ENCODE assay signal across 23 mouse cellular contexts in the genomic region with DNA sequence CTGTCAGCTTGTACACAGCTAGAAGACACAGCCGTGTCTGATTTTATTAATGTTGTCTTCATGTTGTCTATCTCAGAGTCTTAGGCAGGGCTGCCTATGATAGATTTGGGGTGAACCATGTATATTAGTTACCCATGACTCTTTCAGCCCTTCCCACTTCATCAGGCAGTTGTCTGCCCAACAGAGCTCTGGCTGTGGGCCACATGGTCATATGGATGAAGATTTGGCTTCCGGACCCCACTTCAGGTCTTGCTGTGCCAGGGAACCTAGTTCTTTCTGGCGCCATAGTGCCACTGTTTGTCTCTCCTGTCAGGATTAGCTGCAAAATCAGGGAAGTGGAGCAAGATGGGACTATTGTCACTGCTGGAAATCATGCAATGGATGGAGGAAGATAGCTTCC.
DNase-seq lines count a peak whose midpoint lies in the region; TF ChIP-seq lines count a peak whose summit lies in the region.
"Had no signal": no experiment of that assay in that cellular context is flagged by ENCODE, and none has a peak within 500 bp of the region (broad histone marks: within the 10 kb centered on the region; RNA-seq: fewer than 3 reads in every experiment).

No protein-coding gene starts in this region.

- H3K27ac ChIP-seq in cerebellum, adult 2 months (ENCODE audit: insufficient read depth, low read length) = no peak overlapping the region
- no peak overlapping the region for H3K27ac ChIP-seq in heart, adult 2 months
- H3K27ac ChIP-seq: embryonic facial prominence, embryonic 12.5 days; embryonic facial prominence, embryonic 15.5 days; gastrocnemius, adult 2 months; hindbrain, embryonic 10.5 days; hindbrain, embryonic 15.5 days; kidney, embryonic 15.5 days had no signal

- H3K79me2 ChIP-seq in heart, adult 2 months (replicated peaks; ENCODE audit: control insufficient read depth, insufficient read depth, low read length) = no peaks in the 10 kb centered on the region

- H3K9ac ChIP-seq in heart, adult 2 months (ENCODE audit: low read depth, low read length) = no peak overlapping the region
- H3K9ac ChIP-seq: embryonic facial prominence, embryonic 12.5 days; embryonic facial prominence, embryonic 15.5 days; forebrain, postnatal 0 days; hindbrain, embryonic 15.5 days; kidney, embryonic 15.5 days had no signal

- DNase-seq in cerebellum, adult 2 months = peak; percentile 12 to 33
- no peak for DNase-seq in cerebellum, adult 11 months
- DNase-seq in heart, adult 11 months = peak; percentile 36
- DNase-seq in heart, adult 2 months = no peak
- DNase-seq in cerebellum, postnatal 10 days = peak; percentile 78 to 87
- DNase-seq in cerebellum, postnatal 25 days = peak; percentile 43 to 60
- no peak for DNase-seq in heart, postnatal 25 days (ENCODE audit: low spot score)
- DNase-seq: adrenal gland, adult 2 months; adrenal gland, postnatal 14 days; B cell, adult 2 months; forebrain, postnatal 0 days; gastrocnemius, adult 2 months; gastrocnemius, postnatal 25 days; heart, postnatal 36 days; kidney, adult 8-10 months had no signal

- no peaks in the 10 kb centered on the region for H3K36me3 ChIP-seq in heart, adult 2 months (ENCODE audit: control insufficient read depth, insufficient read depth, low read length)
- H3K36me3 ChIP-seq: embryonic facial prominence, embryonic 12.5 days; embryonic facial prominence, embryonic 15.5 days; G1E; hindbrain, embryonic 10.5 days; hindbrain, embryonic 15.5 days; kidney, embryonic 15.5 days had no signal

- 0 out of 2 replicates have a peak, but pooled peaks cover 2% of the 10 kb centered on the region for H3K4me1 ChIP-seq in cerebellum, adult 2 months (ENCODE audit: control insufficient read depth, insufficient read depth, low read length)
- no peaks in the 10 kb centered on the region for H3K4me1 ChIP-seq in heart, adult 2 months (ENCODE audit: control insufficient read depth, insufficient read depth, low read length)
- H3K4me1 ChIP-seq: embryonic facial prominence, embryonic 12.5 days; embryonic facial prominence, embryonic 15.5 days; hindbrain, embryonic 10.5 days; hindbrain, embryonic 15.5 days; kidney, embryonic 15.5 days had no signal

- H3K27me3 ChIP-seq in cerebellum, adult 2 months (ENCODE audit: control insufficient read depth, insufficient read depth, low read length) = no peaks in the 10 kb centered on the region
- H3K27me3 ChIP-seq in heart, adult 2 months (ENCODE audit: control insufficient read depth, insufficient read depth, low read length) = no peaks in the 10 kb centered on the region
- H3K27me3 ChIP-seq: CH12.LX; embryonic facial prominence, embryonic 12.5 days; embryonic facial prominence, embryonic 15.5 days; hindbrain, embryonic 15.5 days; kidney, embryonic 15.5 days; Patski had no signal

- intact Hi-C loops in heart, adult 2 months (cut with DNase I) = no loop called here
- intact Hi-C loops in heart, postnatal 25 days (cut with DNase I) = no loop called here

- WGBS in cerebellum, adult 2 months = 28% methylated on average over 3 of the region's 3 CpGs
- 89% methylated on average over 3 of the region's 3 CpGs for WGBS in heart, adult 2 months

- no peak overlapping the region for H3K4me3 ChIP-seq in cerebellum, adult 2 months (replicated peaks; ENCODE audit: insufficient read depth, low read depth, low read length)
- H3K4me3 ChIP-seq in heart, adult 2 months = no peak overlapping the region
- H3K4me3 ChIP-seq: embryonic facial prominence, embryonic 12.5 days; embryonic facial prominence, embryonic 15.5 days; gastrocnemius, adult 2 months; hindbrain, embryonic 10.5 days; hindbrain, embryonic 15.5 days; kidney, embryonic 15.5 days had no signal

- TF ChIP-seq EP300 in heart, adult 2 months (IDR thresholded peaks at IDR 0.05; ENCODE audit: insufficient read depth, low read depth, low read length) = no peak

- TF ChIP-seq POLR2A in cerebellum, adult 2 months (IDR thresholded peaks at IDR 0.05; ENCODE audit: borderline replicate concordance, insufficient read depth, low read length) = no peak
- no peak for TF ChIP-seq POLR2A in heart, adult 2 months (IDR thresholded peaks at IDR 0.05; ENCODE audit: insufficient read depth, low read depth, low read length)

- no peak for TF ChIP-seq CTCF in cerebellum, adult 2 months (IDR thresholded peaks at IDR 0.05; ENCODE audit: borderline replicate concordance, insufficient read depth, low read depth, low read length)
- no peak for TF ChIP-seq CTCF in heart, adult 2 months (IDR thresholded peaks at IDR 0.05)

Comparison
In these comparisons a context has a peak if more than half of its experiments do, and no peak if none do; other contexts are left out.
1. DNase-seq: peak in cerebellum, adult 2 months (2 of 2), heart, adult 11 months (single experiment), cerebellum, postnatal 10 days (2 of 2) and cerebellum, postnatal 25 days (2 of 2); none in cerebellum, adult 11 months (single experiment), heart, adult 2 months (0 of 2) and heart, postnatal 25 days (single experiment).